Mouse (Mus musculus): ENCODE measurements around the gene Tab3. TPM values are rescaled to one million over a fixed set of nuclear protein-coding genes. Genes with fewer than 3 reads are reported as not detected.

Tab3 gene
- polyA plus RNA-seq, 1 experiment from 2014 or later: 6.6 TPM

- Histone ChIP-seq H3K4me2 (no peak overlapping the region), H3K36me3 (no peaks in the 10 kb centered on the region), H3K9ac (no peak overlapping the region), H3K27ac (replicated peaks) (no peak overlapping the region), H3K27me3 (no peaks in the 10 kb centered on the region), H3K4me1 (replicated peaks) (no peaks in the 10 kb centered on the region), H3K9me3 (no peaks in the 10 kb centered on the region), H3K4me3 (no peak overlapping the region)
- WGBS: 27% methylated on average over 7 of the region's 7 CpGs
- ATAC-seq (ENCODE audit: low read depth): no peak
Measured at GRCm38 (mm10) chrX:85676808-85677207, 103.0 kb downstream of the Tab3 start.

- no peak overlapping the region for H3K4me3 ChIP-seq
- no peaks in the 10 kb centered on the region for H3K36me3 ChIP-seq
- H3K27ac ChIP-seq (replicated peaks): no peak overlapping the region
- no peak for ATAC-seq (ENCODE audit: low read depth)
- H3K27me3 ChIP-seq: no peaks in the 10 kb centered on the region
- 55% methylated on average over 1 of the region's 1 CpGs for WGBS
- no peak overlapping the region for H3K9ac ChIP-seq
- no peaks in the 10 kb centered on the region for H3K9me3 ChIP-seq
- no peaks in the 10 kb centered on the region for H3K4me1 ChIP-seq (replicated peaks)
- H3K4me2 ChIP-seq: no peak overlapping the region
Measured at GRCm38 (mm10) chrX:85682125-85682524, 108.3 kb downstream of the Tab3 start.

GRCm38 (mm10) chrX:85683723-85684122, 109.9 kb downstream of the Tab3 start:
- Histone ChIP-seq H3K36me3 (no peaks in the 10 kb centered on the region), H3K4me2 (no peak overlapping the region), H3K27ac (replicated peaks) (no peak overlapping the region), H3K4me3 (no peak overlapping the region), H3K27me3 (no peaks in the 10 kb centered on the region), H3K4me1 (replicated peaks) (no peaks in the 10 kb centered on the region), H3K9ac (no peak overlapping the region), H3K9me3 (no peaks in the 10 kb centered on the region)
- ATAC-seq (ENCODE audit: low read depth): no peak
- 63% methylated on average over 2 of the region's 2 CpGs for WGBS

Small RNA genes within 50 kb of the gene (microRNA-seq; reads per million reads assigned to microRNA genes)
- gene Gm44378: not detected

Other genes with a start within 250 kb of the Tab3 start
- gene Gk, start 202.8 kb downstream of the Tab3 start, polyA plus RNA-seq (2015; fragmentation: Nextera tagmentation; extraction: Ambion mirVana): 6.7 and 7.3 TPM in 2 replicates